Mouse (Mus musculus): ENCODE data around the gene Rdh9.

DNA sequence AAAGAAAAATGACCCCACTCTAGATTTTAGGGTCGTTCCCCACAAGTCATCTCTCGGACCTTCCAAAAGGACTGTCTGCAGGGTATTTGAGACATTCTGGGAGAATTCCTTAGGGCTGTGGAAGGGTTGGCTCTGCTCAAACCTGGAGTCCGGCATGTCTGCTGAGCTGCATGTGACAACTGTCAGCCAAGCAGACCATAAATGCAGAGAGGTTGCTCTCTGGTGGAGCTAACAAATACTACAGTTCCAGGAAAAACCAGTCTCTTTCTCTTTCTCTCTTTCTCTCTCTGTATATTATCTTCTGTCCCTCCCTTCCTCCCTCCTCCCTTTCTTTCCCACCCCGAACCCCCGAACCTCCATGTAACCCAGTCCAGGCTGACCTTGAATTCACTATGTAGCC, 41.8 kb upstream of the Rdh9 start:
- TF ChIP-seq CTCF (IDR thresholded peaks at IDR 0.05; ENCODE audit: extremely low read depth, insufficient read depth, low read length) (peak; percentile 57), POLR2A (IDR thresholded peaks at IDR 0.05; ENCODE audit: extremely low read depth, insufficient read depth, low read length) (no peak)
